Mouse (Mus musculus) intestine, postnatal 0 days (tissue): ENCODE results near the gene Pir. TPM values are rescaled to one million over a fixed set of nuclear protein-coding genes. Genes with fewer than 3 reads are reported as not detected.
A peak's percentile ranks its signal among the peaks of the same experiment; 100 is the strongest.

ENCODE experiments used
- ATAC-seq: fragments of 200-750 bp; cut with Nextera tagmentation; 2 replicates; pipeline ENCODE4 v1.8.0; 2017; ENCODE audit warnings: mild to moderate bottlenecking, moderate TSS enrichment, moderate library complexity
- H3K27ac ChIP-seq: fragments of 300-500 bp; sonication (generic); 2 replicates; pipeline ENCODE4 v1.5.1; 2014; ENCODE audit warnings: mild to moderate bottlenecking, low read depth, low read length, moderate library complexity
- H3K27me3 ChIP-seq: fragments of 300-500 bp; sonication (generic); replicated peaks from 2 replicates; pipeline ENCODE4 v1.6.1; 2014; ENCODE audit warnings: low read length, mixed read lengths; ENCODE audit not compliant: control insufficient read depth, insufficient read depth
- H3K36me3 ChIP-seq: fragments of 300-500 bp; sonication (generic); 2 replicates; pipeline ENCODE4 v1.6.1; 2014; ENCODE audit warnings: mild to moderate bottlenecking, moderate library complexity; ENCODE audit not compliant: control insufficient read depth, insufficient read depth
- H3K4me1 ChIP-seq: fragments of 300-500 bp; sonication (generic); replicated peaks from 2 replicates; pipeline ENCODE4 v1.6.1; 2014; ENCODE audit warnings: antibody characterized with exemption, low read length, mixed read lengths; ENCODE audit not compliant: control insufficient read depth, insufficient read depth
- H3K4me2 ChIP-seq: fragments of 300-500 bp; sonication (generic); replicated peaks from 2 replicates; pipeline ENCODE4 v1.6.1; 2014; ENCODE audit warnings: low read depth, mild to moderate bottlenecking, moderate library complexity
- H3K4me3 ChIP-seq: fragments of 300-500 bp; sonication (generic); 2 replicates; pipeline ENCODE4 v1.5.1; 2014; ENCODE audit warnings: low read depth, low read length
- H3K9ac ChIP-seq: fragments of 300-500 bp; sonication (generic); 2 replicates; pipeline ENCODE4 v1.6.1; 2014; ENCODE audit warnings: mild to moderate bottlenecking, low read depth, low read length
- H3K9me3 ChIP-seq: fragments of 300-500 bp; sonication (generic); 2 replicates; pipeline ENCODE4 v1.6.1; 2016; ENCODE audit warnings: mixed run types; ENCODE audit not compliant: control insufficient read depth
- CTCF ChIP-seq: sonication (generic); IDR thresholded peaks from 2 replicates; pipeline ENCODE4 v1.5.1; 2016; ENCODE audit warnings: low read depth, mild to moderate bottlenecking, control low read depth, antibody characterized with exemption, moderate library complexity
- WGBS: fragments of 180-500 bp; shearing (Covaris S2); extraction: QIAGEN DNeasy Blood & Tissue Kit; methylation state at CpG from one replicate; pipeline ENCODE4 v1.1.7; 2014; 5-methylcytosine and 5-hydroxymethylcytosine counted together
- polyA plus RNA-seq: library from polyadenylated mRNA; unstranded; fragments of >200 nt; fragmentation: Nextera tagmentation; extraction: Ambion mirVana; gene quantifications from 2 replicates; pipeline ENCODE4 v1.2.1, GENCODE M21; 2015

Gene Pir
- polyA plus RNA-seq, 1 experiment from 2014 or later, result 5.7 TPM

- H3K4me3 ChIP-seq, result no peak overlapping the region
- no peak for ATAC-seq
- no peak overlapping the region for H3K9ac ChIP-seq
- TF ChIP-seq CTCF, result no peak
- no peak overlapping the region for H3K27ac ChIP-seq
- H3K4me2 ChIP-seq, result no peak overlapping the region
- no peaks in the 10 kb centered on the region for H3K27me3 ChIP-seq
- whole genome bisulfite sequencing, result 77% methylated on average over 4 of the region's 4 CpGs
- no peaks in the 10 kb centered on the region for H3K4me1 ChIP-seq
- H3K9me3 ChIP-seq, result no peaks in the 10 kb centered on the region
- no peaks in the 10 kb centered on the region for H3K36me3 ChIP-seq
These were observed 14.6 kb downstream of the Pir start for GRCm38 (mm10) chrX:164283808-164284207.

DNA sequence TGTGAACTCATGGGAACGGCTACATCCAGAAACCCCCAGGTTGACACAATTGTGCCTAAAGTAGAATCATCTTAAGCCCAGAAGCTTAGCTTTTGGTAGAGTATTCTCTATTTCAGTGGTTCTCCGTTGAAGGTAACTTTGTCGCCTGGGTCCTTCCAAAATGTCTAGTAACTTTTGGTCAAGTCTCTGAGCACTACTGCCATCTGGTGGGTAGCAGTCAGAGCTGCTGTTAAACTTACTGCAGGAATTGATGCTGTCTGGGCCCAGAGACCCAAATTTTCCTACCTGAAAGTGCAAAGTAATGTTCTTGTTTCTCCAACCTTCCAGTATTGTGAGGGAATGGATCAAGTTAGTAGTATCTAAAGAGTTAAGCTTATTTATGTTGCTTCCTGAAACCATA, 17.9 kb downstream of the Pir start:
- 64% methylated on average over 3 of the region's 3 CpGs for WGBS
- Histone ChIP-seq H3K9ac (no peak overlapping the region), H3K36me3 (no peaks in the 10 kb centered on the region), H3K4me3 (no peak overlapping the region), H3K4me2 (no peak overlapping the region), H3K27ac (no peak overlapping the region), H3K9me3 (no peaks in the 10 kb centered on the region), H3K4me1 (no peaks in the 10 kb centered on the region), H3K27me3 (no peaks in the 10 kb centered on the region)
- ATAC-seq, result no peak
- TF ChIP-seq CTCF, result peak; percentile 68

GRCm38 (mm10) chrX:164291147-164291546, 22.0 kb downstream of the Pir start:
- Histone ChIP-seq H3K4me3 (no peak overlapping the region), H3K9ac (no peak overlapping the region), H3K27ac (no peak overlapping the region), H3K4me2 (no peak overlapping the region), H3K9me3 (no peaks in the 10 kb centered on the region), H3K27me3 (no peaks in the 10 kb centered on the region), H3K36me3 (no peaks in the 10 kb centered on the region), H3K4me1 (no peaks in the 10 kb centered on the region)
- ATAC-seq, result no peak
- 43% methylated on average over 5 of the region's 5 CpGs for WGBS
- TF ChIP-seq CTCF, result no peak

GRCm38 (mm10) chrX:164306250-164306649, 37.1 kb downstream of the Pir start:
- Histone ChIP-seq H3K4me1 (no peaks in the 10 kb centered on the region), H3K36me3 (no peaks in the 10 kb centered on the region), H3K9ac (no peak overlapping the region), H3K4me2 (no peak overlapping the region), H3K27ac (no peak overlapping the region), H3K9me3 (no peaks in the 10 kb centered on the region), H3K4me3 (no peak overlapping the region), H3K27me3 (no peaks in the 10 kb centered on the region)
- WGBS, result 51% methylated on average over 2 of the region's 2 CpGs
- no peak for TF ChIP-seq CTCF
- no peak for ATAC-seq

- no peak for ATAC-seq
These were observed 44.7 kb downstream of the Pir start for GRCm38 (mm10) chrX:164313876-164314275.

DNA sequence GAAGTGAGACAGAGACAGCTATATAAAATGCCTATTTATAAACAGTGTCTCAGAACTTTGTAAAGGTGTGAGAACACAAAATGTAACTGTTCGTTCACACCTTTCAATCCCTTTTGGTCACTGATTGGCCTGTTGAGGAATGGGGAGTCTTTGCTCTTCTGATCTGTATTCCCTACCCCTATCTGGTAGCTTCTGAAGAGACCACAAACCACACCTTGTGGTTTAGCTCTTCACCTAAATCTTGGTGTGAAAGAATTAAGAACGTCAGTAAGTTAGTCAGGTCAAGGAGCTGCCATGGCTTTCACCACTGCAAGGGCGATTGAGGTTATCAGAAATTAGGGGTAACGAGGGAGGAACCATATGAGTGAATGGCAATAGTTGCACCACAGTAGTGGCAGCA, 49.4 kb downstream of the Pir start:
- no peaks in the 10 kb centered on the region for H3K27me3 ChIP-seq
- no peak for ATAC-seq
- WGBS, result 82% methylated on average over 4 of the region's 4 CpGs
- H3K9ac ChIP-seq, result no peak overlapping the region
- no peaks in the 10 kb centered on the region for H3K36me3 ChIP-seq
- TF ChIP-seq CTCF, result no peak
- H3K9me3 ChIP-seq, result no peaks in the 10 kb centered on the region
- no peaks in the 10 kb centered on the region for H3K4me1 ChIP-seq
- H3K27ac ChIP-seq, result no peak overlapping the region
- no peak overlapping the region for H3K4me2 ChIP-seq
- no peak overlapping the region for H3K4me3 ChIP-seq

More at GRCm38 (mm10) chrX:164313876-164314275, 44.7 kb downstream of the Pir start:
- WGBS, result 70% methylated on average over 1 of the region's 1 CpGs
- Histone ChIP-seq H3K9me3 (no peaks in the 10 kb centered on the region), H3K4me2 (no peak overlapping the region), H3K4me1 (no peaks in the 10 kb centered on the region), H3K36me3 (no peaks in the 10 kb centered on the region), H3K27ac (no peak overlapping the region), H3K9ac (no peak overlapping the region), H3K27me3 (no peaks in the 10 kb centered on the region), H3K4me3 (no peak overlapping the region)
- TF ChIP-seq CTCF, result no peak

- no peak for TF ChIP-seq CTCF
- Histone ChIP-seq H3K4me2 (no peak overlapping the region), H3K27ac (no peak overlapping the region), H3K4me1 (no peaks in the 10 kb centered on the region), H3K9me3 (no peaks in the 10 kb centered on the region), H3K9ac (no peak overlapping the region), H3K36me3 (no peaks in the 10 kb centered on the region), H3K27me3 (no peaks in the 10 kb centered on the region), H3K4me3 (no peak overlapping the region)
- no peak for ATAC-seq
- WGBS, result 88% methylated on average over 3 of the region's 3 CpGs
These were observed 50.9 kb downstream of the Pir start for GRCm38 (mm10) chrX:164320031-164320430.
